Mouse (Mus musculus) MEL (cell line): ENCODE results near the gene Ano6. TPM values are rescaled to one million over a fixed set of nuclear protein-coding genes. Genes with fewer than 3 reads are reported as not detected.

Source experiments
- DNase-seq: peaks from one replicate; pipeline ENCODE4 v3.0.0; 2011; ENCODE audit warnings: low read depth, low spot score
- H3K27ac ChIP-seq: 2 replicates; pipeline ENCODE4 v1.5.1; 2012; ENCODE audit warnings: low read depth, mild to moderate bottlenecking, control low read depth, low read length, moderate library complexity; ENCODE audit not compliant: control insufficient read depth
- H3K27me3 ChIP-seq, 2 experiments: fragments of 150-350 bp in 1 of 2; sonication (generic) in 1 of 2; 2 replicates each; pipeline ENCODE4 v1.6.1; 2012; ENCODE audit warnings: low read length in 2 of 2, mild to moderate bottlenecking in 2 of 2, improper control_type of control experiment in 1 of 2, moderate library complexity in 1 of 2; ENCODE audit not compliant: insufficient read depth in 2 of 2, control insufficient read depth in 1 of 2
- H3K36me3 ChIP-seq, 2 experiments: 2 replicates each; pipeline ENCODE4 v1.6.1; 2012 to 2014; ENCODE audit warnings: low read length in 2 of 2, improper control_type of control experiment in 1 of 2, inconsistent platforms in 1 of 2, mild to moderate bottlenecking in 1 of 2; ENCODE audit not compliant: insufficient read depth in 2 of 2, control insufficient read depth in 1 of 2
- H3K4me1 ChIP-seq, 2 experiments: fragments of 150-350 bp in 1 of 2; sonication (generic) in 1 of 2; 2 replicates each; pipeline ENCODE4 v1.6.1; 2012; ENCODE audit warnings: low read length in 2 of 2, improper control_type of control experiment in 1 of 2, mild to moderate bottlenecking in 1 of 2; ENCODE audit not compliant: insufficient read depth in 2 of 2, control insufficient read depth in 1 of 2
- H3K4me3 ChIP-seq, 2 experiments: fragments of 150-350 bp in 1 of 2; sonication (generic) in 1 of 2; 2 replicates each; pipeline ENCODE4 v1.5.1; 2012; ENCODE audit warnings: low read depth in 2 of 2, low read length in 2 of 2, mild to moderate bottlenecking in 2 of 2, moderate library complexity in 2 of 2, control low read depth in 1 of 2, improper control_type of control experiment in 1 of 2; ENCODE audit not compliant: control insufficient read depth in 1 of 2, insufficient read depth in 1 of 2
- H3K79me2 ChIP-seq: 2 replicates; pipeline ENCODE4 v1.6.1; 2012; ENCODE audit warnings: mild to moderate bottlenecking, low read length, moderate library complexity; ENCODE audit not compliant: control insufficient read depth, poor library complexity, insufficient read depth
- H3K9ac ChIP-seq: 2 replicates; pipeline ENCODE4 v1.6.1; 2012; ENCODE audit warnings: low read depth, mild to moderate bottlenecking, control low read depth, low read length, moderate library complexity; ENCODE audit not compliant: control insufficient read depth, poor library complexity, severe bottlenecking
- H3K9me3 ChIP-seq: fragments of 150-350 bp; sonication (generic); replicated peaks from 2 replicates; pipeline ENCODE4 v1.6.1; 2012; ENCODE audit warnings: mild to moderate bottlenecking, low read length, improper control_type of control experiment, moderate library complexity; ENCODE audit not compliant: insufficient read depth
- BHLHE40 ChIP-seq: IDR thresholded peaks from 2 replicates; pipeline ENCODE4 v1.6.1; 2012; ENCODE audit warnings: low read depth, mild to moderate bottlenecking, inconsistent platforms, low read length, improper control_type of control experiment, borderline replicate concordance
- CHD1 ChIP-seq: IDR thresholded peaks from 2 replicates; pipeline ENCODE4 v1.6.1; 2012; ENCODE audit warnings: low read depth, mild to moderate bottlenecking, inconsistent platforms, low read length, improper control_type of control experiment
- E2F4 ChIP-seq: IDR thresholded peaks from 2 replicates; pipeline ENCODE4 v1.6.1; 2011; ENCODE audit warnings: low read depth, low read length, improper control_type of control experiment, borderline replicate concordance
- ELF1 ChIP-seq: IDR thresholded peaks from 2 replicates; pipeline ENCODE4 v1.6.1; 2014; ENCODE audit warnings: low read depth, mild to moderate bottlenecking, inconsistent platforms, low read length, improper control_type of control experiment, moderate library complexity
- GATA1 ChIP-seq: IDR thresholded peaks from 2 replicates; pipeline ENCODE4 v1.6.1; 2011; ENCODE audit warnings: low read depth, low read length, improper control_type of control experiment
- KAT2A ChIP-seq: conservative IDR thresholded peaks from 2 replicates; pipeline ENCODE4 v1.6.1; 2012; ENCODE audit warnings: low read depth, low read length, improper control_type of control experiment, inconsistent platforms
- MAFK ChIP-seq: IDR thresholded peaks from 2 replicates; pipeline ENCODE4 v1.6.1; 2011; ENCODE audit warnings: low read depth, mild to moderate bottlenecking, low read length, improper control_type of control experiment, borderline replicate concordance
- MAX ChIP-seq: IDR thresholded peaks from 2 replicates; pipeline ENCODE4 v1.6.1; 2011; ENCODE audit warnings: low read length, improper control_type of control experiment
- MAZ ChIP-seq: IDR thresholded peaks from 2 replicates; pipeline ENCODE4 v1.6.1; 2012; ENCODE audit warnings: low read depth, mild to moderate bottlenecking, inconsistent platforms, low read length, improper control_type of control experiment
- MEF2A ChIP-seq: IDR thresholded peaks from 2 replicates; pipeline ENCODE4 v1.6.1; 2014; ENCODE audit warnings: low read depth, mild to moderate bottlenecking, inconsistent platforms, low read length, improper control_type of control experiment; ENCODE audit not compliant: poor library complexity, insufficient replicate concordance, severe bottlenecking; ENCODE audit errors: extremely low read depth
- MYB ChIP-seq: IDR thresholded peaks from 2 replicates; pipeline ENCODE4 v1.6.1; 2011; ENCODE audit warnings: mild to moderate bottlenecking, low read depth, low read length, improper control_type of control experiment
- MYC ChIP-seq: IDR thresholded peaks from 2 replicates; pipeline ENCODE4 v1.6.1; 2011; ENCODE audit warnings: low read depth, mild to moderate bottlenecking, low read length, improper control_type of control experiment, moderate library complexity
- NRF1 ChIP-seq: IDR thresholded peaks from 2 replicates; pipeline ENCODE4 v1.6.1; 2014; ENCODE audit warnings: low read depth, mild to moderate bottlenecking, inconsistent platforms, low read length, improper control_type of control experiment, moderate library complexity; ENCODE audit not compliant: poor library complexity, insufficient read depth, severe bottlenecking
- POLR2AphosphoS5 ChIP-seq: IDR thresholded peaks from 2 replicates; pipeline ENCODE4 v1.6.1; 2012; ENCODE audit warnings: low read depth, borderline replicate concordance, mild to moderate bottlenecking, inconsistent platforms, low read length, moderate library complexity, mixed read lengths
- RAD21 ChIP-seq: IDR thresholded peaks from 2 replicates; pipeline ENCODE4 v1.6.1; 2011; ENCODE audit warnings: mild to moderate bottlenecking, low read depth, low read length, improper control_type of control experiment
- SIN3A ChIP-seq: IDR thresholded peaks from 2 replicates; pipeline ENCODE4 v1.6.1; 2012; ENCODE audit warnings: low read length, improper control_type of control experiment, inconsistent platforms
- TCF12 ChIP-seq: IDR thresholded peaks from 2 replicates; pipeline ENCODE4 v1.6.1; 2014; ENCODE audit warnings: low read depth, mild to moderate bottlenecking, inconsistent platforms, low read length, improper control_type of control experiment, moderate library complexity
- UBTF ChIP-seq: IDR thresholded peaks from 2 replicates; pipeline ENCODE4 v1.6.1; 2012; ENCODE audit warnings: low read depth, mild to moderate bottlenecking, inconsistent platforms, low read length, improper control_type of control experiment, moderate library complexity, borderline replicate concordance; ENCODE audit not compliant: insufficient read depth
- ZNF384 ChIP-seq: IDR thresholded peaks from 2 replicates; pipeline ENCODE4 v1.6.1; 2012; ENCODE audit warnings: low read depth, mild to moderate bottlenecking, inconsistent platforms, low read length, improper control_type of control experiment
- polyA plus RNA-seq, 2 experiments: library from polyadenylated mRNA; stranded (reverse) in 1 of 2; unstranded in 1 of 2; fragments of >175 nt in 1 of 2; fragments of >200 nt in 1 of 2; gene quantifications; 2 replicates each; pipeline versions ENCODE4 v1.2.1 to v1.2.4; 2012; ENCODE audit warnings: low replicate concordance in 2 of 2, low read depth in 1 of 2; ENCODE audit not compliant: insufficient read length in 2 of 2, insufficient read depth in 1 of 2, missing spikeins in 1 of 2
- total RNA-seq: library from RNA; depleted of rRNA; stranded (reverse); fragments of 300-350 nt; gene quantifications from 2 replicates; pipeline ENCODE4 v1.2.3, GENCODE M21; 2012

Ano6 gene
- total and polyA plus RNA-seq, 3 experiments, result 54.8 to 66.6 (median 61.4) TPM

DNA sequence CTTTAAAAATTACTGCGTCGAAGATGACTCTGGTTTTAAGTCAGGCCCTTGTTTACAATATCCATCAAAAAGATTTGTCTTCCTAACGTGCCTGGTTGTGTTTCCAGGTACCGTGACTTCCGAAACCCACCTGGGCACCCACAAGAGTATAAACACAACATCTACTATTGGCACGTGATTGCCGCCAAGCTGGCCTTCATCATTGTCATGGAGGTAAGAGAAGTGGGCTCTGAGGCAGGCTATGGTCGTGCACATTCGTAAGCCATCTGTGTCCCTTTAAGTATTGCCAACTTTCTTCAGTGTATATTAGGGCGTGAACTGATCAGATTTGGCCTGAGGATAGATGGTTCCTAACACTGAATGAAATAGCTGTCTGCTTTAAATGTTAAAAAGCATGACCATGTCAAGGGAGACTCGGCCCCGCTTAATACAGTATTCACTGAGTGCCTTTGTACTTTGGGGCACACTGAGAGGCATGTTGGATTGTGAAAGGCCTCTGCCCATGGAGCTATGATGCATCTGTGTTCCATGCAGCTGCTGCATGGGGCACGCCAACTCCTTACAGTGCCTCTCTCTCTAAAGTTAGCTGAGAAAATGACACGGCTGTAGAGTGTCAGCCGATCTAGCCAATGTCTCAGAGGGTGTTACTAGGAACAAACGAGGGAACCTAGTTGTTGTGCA is 177.0 kb downstream of the Ano6 start:
- Histone ChIP-seq H3K4me3 (no peak overlapping the region), H3K9me3 (no peaks in the 10 kb centered on the region), H3K9ac (no peak overlapping the region), H3K36me3 (peaks cover 0 to 41% of the 10 kb centered on the region in 2 experiments; a peak in 2 of 4 replicates), H3K27ac (no peak overlapping the region), H3K79me2 (no peaks in the 10 kb centered on the region), H3K27me3 (no peaks in the 10 kb centered on the region), H3K4me1 (no peaks in the 10 kb centered on the region)
- DNase-seq, result no peak
- TF ChIP-seq UBTF (no peak), E2F4 (no peak), MAX (no peak), RAD21 (no peak), ELF1 (no peak), BHLHE40 (no peak), MEF2A (no peak), POLR2AphosphoS5 (no peak), SIN3A (no peak), ZNF384 (no peak), MYB (no peak), NRF1 (no peak)

DNA sequence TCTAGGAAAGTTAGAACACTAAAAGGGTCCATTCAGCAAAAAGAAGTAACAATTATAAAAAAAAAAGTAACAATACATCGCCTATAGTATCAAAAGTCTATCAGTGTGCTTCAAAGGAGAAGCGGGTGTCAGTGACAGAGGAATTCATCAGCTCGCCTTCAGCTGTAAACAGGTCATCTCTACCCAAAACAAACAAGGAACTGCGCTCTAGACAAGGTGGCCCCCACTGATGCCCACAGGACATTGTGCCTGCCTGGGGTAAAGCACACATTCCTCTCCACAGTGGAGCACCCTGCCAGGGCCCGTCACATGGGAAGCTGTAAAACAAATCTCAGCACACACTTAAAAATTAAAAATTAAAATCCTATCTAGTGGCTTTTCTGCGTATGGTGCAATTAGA is 179.0 kb downstream of the Ano6 start:
- no peak overlapping the region for H3K4me3 ChIP-seq
- no peaks in the 10 kb centered on the region for H3K9me3 ChIP-seq
- no peaks in the 10 kb centered on the region for H3K79me2 ChIP-seq
- H3K4me1 ChIP-seq, result no peaks in the 10 kb centered on the region
- no peaks in the 10 kb centered on the region for H3K27me3 ChIP-seq
- no peak overlapping the region for H3K27ac ChIP-seq
- H3K9ac ChIP-seq, result no peak overlapping the region
- TF ChIP-seq TCF12, result no peak
- TF ChIP-seq, all 39 proteins: peak for 0
- peaks cover 0 to 40% of the 10 kb centered on the region in 2 experiments; a peak in 2 of 4 replicates for H3K36me3 ChIP-seq
- DNase-seq, result no peak

DNA sequence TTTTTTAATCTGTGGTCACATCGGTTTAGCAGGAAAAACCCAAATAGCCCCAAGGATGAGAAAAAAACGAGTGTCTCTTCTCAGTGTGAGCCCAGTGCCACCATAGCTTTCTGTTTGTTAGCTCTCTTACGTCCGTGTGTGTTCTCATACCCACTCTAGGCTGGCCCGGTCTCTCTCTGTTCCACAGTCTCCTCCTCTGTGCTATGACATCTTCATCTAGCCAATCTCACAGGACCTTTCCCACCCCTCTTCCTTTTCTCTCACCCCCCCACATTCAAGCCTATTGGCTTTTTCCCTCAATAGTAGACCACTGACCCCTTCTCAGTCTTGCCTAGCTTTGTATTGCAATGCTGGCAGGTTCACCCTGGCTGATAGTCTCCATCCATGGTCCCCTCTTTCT is 179.5 kb downstream of the Ano6 start:
- peaks cover 0 to 37% of the 10 kb centered on the region in 2 experiments; a peak in 2 of 4 replicates for H3K36me3 ChIP-seq

More for the DNA sequence above, 179.5 kb downstream of the Ano6 start:
- Histone ChIP-seq H3K4me1 (no peaks in the 10 kb centered on the region), H3K27ac (no peak overlapping the region), H3K9me3 (no peaks in the 10 kb centered on the region), H3K27me3 (no peaks in the 10 kb centered on the region), H3K9ac (no peak overlapping the region), H3K79me2 (no peaks in the 10 kb centered on the region), H3K4me3 (no peak overlapping the region)
- no peak for DNase-seq
- TF ChIP-seq KAT2A, result no peak
- TF ChIP-seq MAX, result no peak
- no peak for TF ChIP-seq GATA1
- no peak for TF ChIP-seq CHD1
- TF ChIP-seq MYC, result no peak
- TF ChIP-seq RAD21, result no peak
- no peak for TF ChIP-seq BHLHE40
- no peak for TF ChIP-seq TCF12
- TF ChIP-seq MAFK, result no peak
- no peak for TF ChIP-seq SIN3A
- TF ChIP-seq UBTF, result no peak
- TF ChIP-seq MAZ, result no peak
